Mouse (Mus musculus): ENCODE data around the gene Patl1.

- TF ChIP-seq POLR2A (IDR thresholded peaks at IDR 0.05; ENCODE audit: control insufficient read depth, low read depth, low read length) (no peak), CTCF (IDR thresholded peaks at IDR 0.05; ENCODE audit: control insufficient read depth, insufficient read depth, insufficient replicate concordance, low read depth, low read length) (no peak)
These were observed 79.8 kb downstream of the Patl1 start for GRCm38 (mm10) chr19:11992034-11992433.
